Mouse (Mus musculus) erythroblast, embryonic 14.5 days (primary cell): ENCODE measurements around the gene Ankdd1a. TPM values are rescaled to one million over a fixed set of nuclear protein-coding genes. Genes with fewer than 3 reads are reported as not detected.

ENCODE experiments used
- H3K27me3 ChIP-seq: 2 replicates; pipeline ENCODE4 v1.6.1; 2012; ENCODE audit warnings: inconsistent platforms; ENCODE audit not compliant: control insufficient read depth
- H3K36me3 ChIP-seq: 2 replicates; pipeline ENCODE4 v1.6.1; 2012; ENCODE audit warnings: mild to moderate bottlenecking, inconsistent platforms; ENCODE audit not compliant: control insufficient read depth
- H3K4me1 ChIP-seq: 2 replicates; pipeline ENCODE4 v1.6.1; 2012; ENCODE audit warnings: inconsistent platforms; ENCODE audit not compliant: control insufficient read depth
- H3K4me3 ChIP-seq: replicated peaks from 2 replicates; pipeline ENCODE3; 2012; ENCODE audit warnings: moderate library complexity, mild to moderate bottlenecking, inconsistent platforms
- H3K9me3 ChIP-seq: 2 replicates; pipeline ENCODE4 v1.6.1; 2012; ENCODE audit warnings: low read length, inconsistent platforms, mixed read lengths; ENCODE audit not compliant: control insufficient read depth
- GATA1 ChIP-seq: IDR thresholded peaks from 2 replicates; pipeline ENCODE4 v1.6.1; 2012; ENCODE audit warnings: low read length, inconsistent platforms, mixed read lengths
- TAL1 ChIP-seq: IDR thresholded peaks from 3 replicates; pipeline ENCODE4 v1.6.1; 2012; ENCODE audit warnings: low read length, inconsistent platforms, mixed read lengths
- polyA plus RNA-seq: library from polyadenylated mRNA; stranded (reverse); fragments of >175 nt; gene quantifications from 2 replicates; pipeline ENCODE4 v1.2.3, GENCODE M21; 2012

Gene Ankdd1a
- polyA plus RNA-seq, 1 experiment = not detected

GRCm38 (mm10) chr9:65556349-65556748 is 36.4 kb upstream of the Ankdd1a start:
- Histone ChIP-seq H3K4me1 (peaks cover 92% of the 10 kb centered on the region), H3K36me3 (peaks cover 100% of the 10 kb centered on the region), H3K9me3 (no peaks in the 10 kb centered on the region), H3K4me3 (no peak overlapping the region), H3K27me3 (no peaks in the 10 kb centered on the region)
- TF ChIP-seq GATA1 (no peak), TAL1 (no peak)

DNA sequence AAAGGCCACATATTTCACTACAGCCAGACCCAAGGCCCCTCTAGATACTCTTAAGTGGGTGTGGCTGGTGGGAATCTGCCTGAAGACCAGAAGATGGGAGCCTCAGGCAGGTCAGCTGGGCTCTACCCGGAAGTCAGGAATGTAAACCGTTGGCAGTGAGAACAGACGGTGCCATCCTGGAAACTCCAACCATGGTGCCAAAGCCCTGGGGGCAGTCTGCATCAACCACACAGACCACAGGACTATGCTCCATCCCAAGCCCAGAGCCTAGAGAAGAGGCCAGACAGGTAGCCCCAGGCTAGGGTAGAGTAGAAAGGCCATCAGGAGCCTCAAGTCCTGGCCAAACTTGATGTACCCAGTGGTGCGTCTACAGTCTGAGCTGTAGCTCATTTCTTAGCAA is 35.6 kb upstream of the Ankdd1a start:
- Histone ChIP-seq H3K36me3 (peaks cover 100% of the 10 kb centered on the region), H3K9me3 (no peaks in the 10 kb centered on the region), H3K4me1 (peaks cover 93% of the 10 kb centered on the region), H3K4me3 (peak overlapping the region; percentile 57), H3K27me3 (no peaks in the 10 kb centered on the region)
- no peak for TF ChIP-seq GATA1
- no peak for TF ChIP-seq TAL1

DNA sequence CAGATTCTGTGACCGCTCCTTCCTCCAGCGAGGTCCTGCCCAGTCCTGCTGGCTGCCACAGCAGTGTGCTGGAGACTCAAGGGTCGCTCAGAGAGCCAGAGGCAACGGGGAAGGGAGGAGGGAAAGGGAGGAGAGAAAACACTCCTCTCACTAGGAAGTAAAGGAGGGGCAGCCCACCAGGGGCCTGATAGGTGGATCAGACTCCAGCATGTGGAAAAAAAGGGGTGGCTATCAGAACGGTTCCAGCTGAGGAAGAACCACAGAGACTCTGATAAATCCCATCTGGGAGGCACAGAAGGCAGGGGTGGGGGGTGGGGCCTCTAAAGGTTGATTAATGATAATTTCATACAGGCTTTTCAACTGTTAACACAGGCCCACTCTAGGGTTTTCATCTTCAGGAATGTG is 35.0 kb upstream of the Ankdd1a start:
- peaks cover 93% of the 10 kb centered on the region for H3K4me1 ChIP-seq

GRCm38 (mm10) chr9:65552711-65553110 is 32.7 kb upstream of the Ankdd1a start:
- no peaks in the 10 kb centered on the region for H3K9me3 ChIP-seq
- no peak overlapping the region for H3K4me3 ChIP-seq
- H3K27me3 ChIP-seq = no peaks in the 10 kb centered on the region
- peaks cover 81% of the 10 kb centered on the region for H3K36me3 ChIP-seq
- TF ChIP-seq TAL1 = no peak
- TF ChIP-seq GATA1 = no peak
- H3K4me1 ChIP-seq = peaks cover 96% of the 10 kb centered on the region

More for the DNA sequence above, 35.0 kb upstream of the Ankdd1a start:
- TF ChIP-seq TAL1 = peak; percentile 76
- TF ChIP-seq GATA1 = peak; percentile 75
- H3K36me3 ChIP-seq = peaks cover 97% of the 10 kb centered on the region
- no peaks in the 10 kb centered on the region for H3K9me3 ChIP-seq
- H3K4me3 ChIP-seq = peak overlapping the region; percentile 57
- no peaks in the 10 kb centered on the region for H3K27me3 ChIP-seq

DNA sequence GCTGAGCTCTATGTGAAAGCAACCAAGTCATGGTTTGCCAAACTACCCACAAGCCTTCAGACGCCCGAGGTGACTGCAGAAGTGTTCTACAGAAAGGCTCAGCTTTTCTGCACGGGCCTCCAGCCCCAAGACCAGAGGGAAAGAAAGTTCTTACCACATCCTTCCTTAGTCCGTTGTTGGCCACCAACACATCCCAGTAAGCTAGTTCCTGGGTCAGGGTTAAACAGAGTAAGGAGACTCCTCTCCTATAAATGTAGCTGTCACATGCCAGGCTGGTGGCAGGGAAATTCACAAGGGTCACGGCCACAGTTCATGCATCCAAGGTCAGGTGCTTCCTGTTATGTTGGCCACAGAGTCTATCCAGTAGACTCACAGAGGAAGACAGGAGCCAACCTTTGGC is 32.1 kb upstream of the Ankdd1a start:
- Histone ChIP-seq H3K4me1 (peaks cover 95% of the 10 kb centered on the region), H3K36me3 (peaks cover 75% of the 10 kb centered on the region), H3K27me3 (no peaks in the 10 kb centered on the region), H3K4me3 (no peak overlapping the region), H3K9me3 (no peaks in the 10 kb centered on the region)
- TF ChIP-seq TAL1 = no peak

GRCm38 (mm10) chr9:65551035-65551434 is 31.0 kb upstream of the Ankdd1a start:
- TF ChIP-seq TAL1 (no peak), GATA1 (no peak)
- Histone ChIP-seq H3K4me3 (no peak overlapping the region), H3K4me1 (peaks cover 95% of the 10 kb centered on the region), H3K36me3 (peaks cover 64% of the 10 kb centered on the region), H3K27me3 (no peaks in the 10 kb centered on the region), H3K9me3 (no peaks in the 10 kb centered on the region)

DNA sequence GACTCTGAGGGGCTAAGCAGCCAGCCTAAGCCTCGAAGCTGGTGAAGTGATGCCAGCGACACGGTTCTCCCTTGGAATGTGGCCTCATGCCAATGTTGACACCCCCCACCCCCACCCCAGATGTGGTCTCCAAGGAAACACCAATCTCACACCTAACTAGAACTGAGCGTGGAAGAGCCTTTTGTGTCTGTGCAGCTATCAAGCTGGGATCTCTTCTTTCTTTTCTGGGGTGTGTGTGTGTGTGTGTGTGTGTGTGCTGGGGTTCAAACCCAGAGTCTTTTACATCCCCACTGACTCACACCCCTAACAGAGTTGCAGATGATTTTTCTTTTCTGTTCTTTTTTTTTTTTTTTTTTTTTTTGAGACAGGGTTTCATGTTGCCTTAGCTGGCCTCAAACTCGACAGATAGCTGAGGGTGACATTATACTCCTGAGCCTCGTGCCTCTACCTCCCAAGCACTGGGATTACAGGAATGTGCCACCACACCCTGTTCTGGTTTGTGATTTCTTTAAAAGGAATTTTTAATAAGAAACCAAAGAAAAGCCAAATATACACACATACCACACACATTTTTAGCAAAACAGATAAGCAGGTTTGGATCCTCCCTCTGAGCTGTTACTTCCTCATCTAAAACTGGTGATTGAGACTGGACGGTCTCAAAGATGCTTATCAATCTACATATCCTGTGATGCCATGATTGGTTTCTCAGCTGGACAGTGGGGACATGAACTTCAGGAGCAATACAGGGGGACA is 30.3 kb upstream of the Ankdd1a start:
- Histone ChIP-seq H3K9me3 (no peaks in the 10 kb centered on the region), H3K4me1 (peaks cover 95% of the 10 kb centered on the region), H3K27me3 (no peaks in the 10 kb centered on the region), H3K4me3 (no peak overlapping the region), H3K36me3 (peaks cover 56% of the 10 kb centered on the region)
- no peak; the same call in 1 of the 2 replicates for TF ChIP-seq GATA1
- no peak for TF ChIP-seq TAL1

- Histone ChIP-seq H3K4me1 (peaks cover 91% of the 10 kb centered on the region), H3K4me3 (no peak overlapping the region), H3K27me3 (no peaks in the 10 kb centered on the region), H3K36me3 (peaks cover 50% of the 10 kb centered on the region), H3K9me3 (no peaks in the 10 kb centered on the region)
- TF ChIP-seq GATA1 (no peak), TAL1 (no peak)
Measured at GRCm38 (mm10) chr9:65549643-65550042, 29.6 kb upstream of the Ankdd1a start.

DNA sequence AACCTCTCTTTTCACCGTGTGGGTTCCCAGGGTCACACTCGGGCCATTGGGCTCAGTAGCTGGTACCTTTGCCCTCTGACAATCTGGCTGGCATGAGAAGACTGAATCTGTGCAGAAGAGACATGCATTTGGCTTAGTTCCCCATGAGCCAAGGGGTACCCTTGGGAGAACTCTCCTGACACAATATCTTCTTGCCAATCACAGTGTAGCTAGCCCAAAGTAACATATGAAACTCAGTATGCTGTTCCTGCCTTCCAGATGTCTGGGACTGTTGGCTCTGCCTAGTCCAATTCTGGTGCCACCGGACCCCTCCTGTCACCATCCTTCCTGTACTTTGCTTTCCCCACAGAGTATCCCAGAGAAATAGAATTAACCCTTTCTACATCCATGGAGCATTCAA is 29.1 kb upstream of the Ankdd1a start:
- Histone ChIP-seq H3K27me3 (no peaks in the 10 kb centered on the region), H3K9me3 (no peaks in the 10 kb centered on the region), H3K36me3 (peaks cover 45% of the 10 kb centered on the region), H3K4me1 (peaks cover 86% of the 10 kb centered on the region), H3K4me3 (no peak overlapping the region)
- TF ChIP-seq TAL1 (no peak), GATA1 (no peak)
